Mouse (Mus musculus) heart, adult 2 months (tissue): ENCODE data around the gene Samd4. TPM values are rescaled to one million over a fixed set of nuclear protein-coding genes. Genes with fewer than 3 reads are reported as not detected.

Experiments
- DNase-seq, 2 experiments: peaks; one replicate each; pipeline ENCODE4 v3.0.0; 2021
- H3K27ac ChIP-seq: fragments of 200-600 bp; 2 replicates; pipeline ENCODE4 v1.8.1; 2022
- H3K27me3 ChIP-seq: fragments of 200-500 bp; 2 replicates; pipeline ENCODE4 v1.6.1; 2012; ENCODE audit warnings: mild to moderate bottlenecking, low read length, inconsistent platforms, mixed read lengths; ENCODE audit not compliant: control insufficient read depth, insufficient read depth
- H3K36me3 ChIP-seq: fragments of 200-500 bp; 2 replicates; pipeline ENCODE4 v1.6.1; 2012; ENCODE audit warnings: low read length, inconsistent platforms; ENCODE audit not compliant: control insufficient read depth, insufficient read depth
- H3K4me1 ChIP-seq: fragments of 200-500 bp; 2 replicates; pipeline ENCODE4 v1.6.1; 2011; ENCODE audit warnings: low read length; ENCODE audit not compliant: control insufficient read depth, insufficient read depth
- H3K4me3 ChIP-seq: fragments of 200-600 bp; 2 replicates; pipeline ENCODE4 v1.8.1; 2022
- H3K79me2 ChIP-seq: fragments of 200-500 bp; replicated peaks from 2 replicates; pipeline ENCODE4 v1.6.1; 2012; ENCODE audit warnings: mild to moderate bottlenecking, inconsistent platforms, low read length, moderate library complexity, mixed read lengths; ENCODE audit not compliant: control insufficient read depth, insufficient read depth
- H3K9ac ChIP-seq: fragments of 200-500 bp; 2 replicates; pipeline ENCODE4 v1.6.1; 2012; ENCODE audit warnings: low read depth, mild to moderate bottlenecking, control low read depth, inconsistent platforms, low read length, mixed read lengths
- CTCF ChIP-seq: fragments of 200-600 bp; IDR thresholded peaks from 2 replicates; pipeline ENCODE4 v1.8.1; 2022; ENCODE audit warnings: antibody characterized with exemption, mild to moderate bottlenecking, moderate library complexity
- EP300 ChIP-seq: fragments of 200-500 bp; IDR thresholded peaks from 2 replicates; pipeline ENCODE4 v1.6.1; 2011; ENCODE audit warnings: low read depth, low read length, control low read depth; ENCODE audit not compliant: insufficient read depth
- POLR2A ChIP-seq: fragments of 200-500 bp; IDR thresholded peaks from 2 replicates; pipeline ENCODE4 v1.6.1; 2011; ENCODE audit warnings: mild to moderate bottlenecking, low read depth, low read length, control low read depth; ENCODE audit not compliant: insufficient read depth
- WGBS: fragments of 180-500 bp; shearing (Covaris S2); methylation state at CpG from one replicate; pipeline ENCODE4 v1.1.7; 2018; 5-methylcytosine and 5-hydroxymethylcytosine counted together
- intact Hi-C: fragments of 180-260 bp; cut with DNase I; formaldehyde crosslinking; loops from one replicate; pipeline ENCODE4 v1.15.1; 2025
- polyA plus RNA-seq: library from polyadenylated mRNA; depleted of rRNA; stranded (reverse); fragments of >200 nt; gene quantifications from 2 replicates; pipeline ENCODE4 v1.2.3, GENCODE M21; 2012
- total RNA-seq, 2 experiments: library from RNA; stranded (reverse); gene quantifications; 2 replicates each; pipeline ENCODE4 v1.2.3; 2021

The Samd4 gene
- total and polyA plus RNA-seq, 3 experiments, result 23.8 to 62.3 (median 51.7) TPM

DNA sequence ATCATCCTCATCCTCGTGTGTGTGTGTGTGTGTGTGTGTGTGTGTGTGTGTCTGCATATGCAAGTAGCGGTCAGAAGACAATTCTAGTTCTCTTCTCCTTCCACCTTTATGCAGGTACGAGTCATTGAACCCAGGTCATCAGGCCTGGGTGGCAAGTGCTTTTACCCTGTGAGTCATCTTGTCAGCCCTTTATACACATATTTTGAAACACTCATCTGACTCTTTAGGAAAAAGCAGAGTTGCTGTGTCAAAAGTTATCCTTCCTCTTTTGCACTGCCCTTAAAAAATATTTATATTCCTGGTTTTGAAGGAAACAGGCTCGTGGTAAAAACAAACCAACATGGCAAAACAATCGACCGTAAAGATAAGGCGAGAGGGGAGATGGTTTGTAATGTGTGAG is 29.8 kb downstream of the Samd4 start:
- Histone ChIP-seq H3K9ac (no peak overlapping the region), H3K4me3 (no peak overlapping the region), H3K79me2 (peaks cover 9% of the 10 kb centered on the region), H3K27ac (no peak overlapping the region), H3K36me3 (peaks cover 13% of the 10 kb centered on the region), H3K27me3 (no peaks in the 10 kb centered on the region), H3K4me1 (peaks cover 16% of the 10 kb centered on the region)
- no peak for DNase-seq
- intact Hi-C loops, result no loop called here
- 73% methylated on average over 7 of the region's 7 CpGs for WGBS
- TF ChIP-seq CTCF (no peak), POLR2A (no peak), EP300 (no peak)

GRCm38 (mm10) chr14:46914356-46914755 is 31.7 kb downstream of the Samd4 start:
- peaks cover 16% of the 10 kb centered on the region for H3K4me1 ChIP-seq
- WGBS, result 5% methylated on average over 6 of the region's 6 CpGs
- no peak overlapping the region for H3K27ac ChIP-seq
- H3K79me2 ChIP-seq, result peaks cover 8% of the 10 kb centered on the region
- intact Hi-C loops, result no loop called here
- H3K27me3 ChIP-seq, result no peaks in the 10 kb centered on the region
- peaks cover 14% of the 10 kb centered on the region for H3K36me3 ChIP-seq
- DNase-seq, result peak in 1 of 2 experiments; percentile 45
- no peak overlapping the region for H3K9ac ChIP-seq
- TF ChIP-seq CTCF (no peak), POLR2A (no peak), EP300 (no peak)
- H3K4me3 ChIP-seq, result no peak overlapping the region

GRCm38 (mm10) chr14:46915555-46915954 is 32.9 kb downstream of the Samd4 start:
- H3K79me2 ChIP-seq, result peaks cover 3% of the 10 kb centered on the region
- WGBS, result 34% methylated on average over 6 of the region's 6 CpGs
- peaks cover 18% of the 10 kb centered on the region for H3K4me1 ChIP-seq
- no peak overlapping the region for H3K4me3 ChIP-seq
- intact Hi-C loops, result no loop called here
- peaks cover 14% of the 10 kb centered on the region for H3K36me3 ChIP-seq
- no peaks in the 10 kb centered on the region for H3K27me3 ChIP-seq
- peak overlapping the region; percentile 6; the same call in 1 of the 2 replicates for H3K27ac ChIP-seq
- H3K9ac ChIP-seq, result no peak overlapping the region
- no peak for TF ChIP-seq POLR2A
- no peak for TF ChIP-seq EP300
- no peak for TF ChIP-seq CTCF
- peak in 1 of 2 experiments; percentile 26 for DNase-seq

DNA sequence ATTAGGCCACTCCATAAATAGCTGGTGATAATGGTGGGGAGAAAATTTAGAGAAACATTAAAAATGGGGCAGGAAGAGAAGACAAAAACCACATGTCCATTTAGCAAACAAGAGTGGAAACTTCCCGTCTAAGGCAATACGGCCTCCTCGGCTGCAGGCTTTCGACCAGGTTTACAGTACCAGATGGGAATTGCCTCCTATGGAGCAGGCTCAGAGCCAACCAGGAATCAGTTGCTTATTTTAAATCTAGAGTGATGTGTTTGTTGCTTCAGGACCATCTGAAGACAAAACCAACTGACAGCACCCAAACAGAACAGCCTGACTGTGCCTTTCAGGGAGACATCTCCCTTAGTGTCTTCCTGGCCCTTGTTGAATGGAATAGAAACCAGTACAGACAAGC is 33.9 kb downstream of the Samd4 start:
- Histone ChIP-seq H3K27me3 (no peaks in the 10 kb centered on the region), H3K36me3 (peaks cover 14% of the 10 kb centered on the region), H3K4me3 (no peak overlapping the region), H3K4me1 (peaks cover 20% of the 10 kb centered on the region), H3K9ac (no peak overlapping the region), H3K27ac (no peak overlapping the region), H3K79me2 (peaks cover 3% of the 10 kb centered on the region)
- 88% methylated on average over 4 of the region's 4 CpGs for WGBS
- intact Hi-C loops, result no loop called here
- no peak for DNase-seq
- TF ChIP-seq CTCF (no peak), POLR2A (no peak)

DNA sequence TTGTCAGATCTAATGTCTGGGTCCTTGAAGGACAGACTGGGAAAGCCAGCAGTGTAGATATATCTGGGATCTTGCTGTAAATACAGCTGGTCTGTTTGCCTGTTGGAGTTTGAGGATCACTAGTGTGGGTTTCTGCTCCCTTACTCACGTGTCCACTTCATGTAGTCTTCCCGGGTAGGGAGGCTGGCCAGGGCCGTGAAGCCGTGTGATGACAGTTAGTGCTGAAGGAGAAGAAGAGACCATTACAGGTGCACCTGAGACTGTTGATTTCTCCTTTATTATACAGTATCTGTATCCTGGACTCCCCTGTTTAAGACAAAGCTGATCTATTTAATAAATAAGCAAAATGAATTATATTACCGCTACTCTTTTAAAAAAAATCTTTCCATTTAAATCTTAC is 34.5 kb downstream of the Samd4 start:
- H3K4me1 ChIP-seq, result peaks cover 22% of the 10 kb centered on the region
- H3K4me3 ChIP-seq, result no peak overlapping the region
- no peak for TF ChIP-seq CTCF
- no peak for TF ChIP-seq POLR2A
- no peak for TF ChIP-seq EP300
- H3K27ac ChIP-seq, result no peak overlapping the region
- 78% methylated on average over 5 of the region's 5 CpGs for WGBS
- intact Hi-C loops, result no loop called here
- H3K9ac ChIP-seq, result no peak overlapping the region
- no peak for DNase-seq
- peaks cover 1% of the 10 kb centered on the region; the same call in 1 of the 2 replicates for H3K79me2 ChIP-seq
- H3K36me3 ChIP-seq, result peaks cover 14% of the 10 kb centered on the region
- no peaks in the 10 kb centered on the region for H3K27me3 ChIP-seq

GRCm38 (mm10) chr14:46917581-46917980 is 34.9 kb downstream of the Samd4 start:
- H3K4me3 ChIP-seq, result no peak overlapping the region
- H3K79me2 ChIP-seq, result peaks cover 1% of the 10 kb centered on the region; the same call in 1 of the 2 replicates
- no peak for TF ChIP-seq CTCF
- no peak for TF ChIP-seq POLR2A
- TF ChIP-seq EP300, result no peak
- peaks cover 17% of the 10 kb centered on the region for H3K36me3 ChIP-seq
- no peak for DNase-seq
- H3K27me3 ChIP-seq, result no peaks in the 10 kb centered on the region
- H3K27ac ChIP-seq, result no peak overlapping the region
- intact Hi-C loops, result no loop called here
- H3K4me1 ChIP-seq, result peaks cover 22% of the 10 kb centered on the region
- H3K9ac ChIP-seq, result no peak overlapping the region
- WGBS, result 74% methylated on average over 3 of the region's 3 CpGs
